Mouse (Mus musculus) T-cell, adult 2 months (primary cell): ENCODE data around the gene Begain.

Experiments used
- DNase-seq: peaks from one replicate; pipeline ENCODE4 v3.0.0; 2022; ENCODE audit warnings: low spot score

Gene Begain

GRCm38 (mm10) chr12:109053020-109053806, 14.8 kb downstream of the Begain start:
- no peak for DNase-seq

GRCm38 (mm10) chr12:109049949-109050348, 18.1 kb downstream of the Begain start:
- DNase-seq, result no peak

- no peak for DNase-seq
These were observed 22.4 kb downstream of the Begain start for GRCm38 (mm10) chr12:109045581-109045980.

- no peak for DNase-seq
These were observed 23.5 kb downstream of the Begain start for GRCm38 (mm10) chr12:109044497-109044896.

GRCm38 (mm10) chr12:109039311-109039710, 28.7 kb downstream of the Begain start:
- DNase-seq, result no peak

GRCm38 (mm10) chr12:109038179-109038819, 29.7 kb downstream of the Begain start:
- DNase-seq, result no peak

GRCm38 (mm10) chr12:109037026-109037425, 31.0 kb downstream of the Begain start:
- no peak for DNase-seq

GRCm38 (mm10) chr12:109023780-109024179, 44.2 kb downstream of the Begain start:
- no peak for DNase-seq

GRCm38 (mm10) chr12:109022966-109023365, 45.1 kb downstream of the Begain start:
- no peak for DNase-seq

- DNase-seq, result no peak
These were observed 45.8 kb downstream of the Begain start for GRCm38 (mm10) chr12:109022181-109022691.

- DNase-seq, result no peak
These were observed 57.9 kb downstream of the Begain start for GRCm38 (mm10) chr12:109010070-109010649.

- DNase-seq, result no peak
These were observed 65.0 kb downstream of the Begain start for GRCm38 (mm10) chr12:109002978-109003377.

GRCm38 (mm10) chr12:108997249-108997648, 70.8 kb downstream of the Begain start:
- DNase-seq, result no peak

GRCm38 (mm10) chr12:108995976-108996636, 71.9 kb downstream of the Begain start:
- DNase-seq, result no peak

GRCm38 (mm10) chr12:108994436-108995031, 73.5 kb downstream of the Begain start:
- no peak for DNase-seq

- DNase-seq, result no peak
These were observed 75.0 kb downstream of the Begain start for GRCm38 (mm10) chr12:108993046-108993445.

- DNase-seq, result no peak
These were observed 77.6 kb downstream of the Begain start for GRCm38 (mm10) chr12:108990425-108990824.

- DNase-seq, result no peak
These were observed 80.6 kb downstream of the Begain start for GRCm38 (mm10) chr12:108987448-108987847.

GRCm38 (mm10) chr12:108985025-108985424, 83.0 kb downstream of the Begain start:
- no peak for DNase-seq

GRCm38 (mm10) chr12:108984471-108984870, 83.5 kb downstream of the Begain start:
- DNase-seq, result no peak

- DNase-seq, result no peak
These were observed 84.5 kb downstream of the Begain start for GRCm38 (mm10) chr12:108983496-108983895.

GRCm38 (mm10) chr12:108982684-108982960, 85.4 kb downstream of the Begain start:
- DNase-seq, result no peak
